Mouse (Mus musculus): ENCODE data around the gene Hlcs. TPM values are rescaled to one million over a fixed set of nuclear protein-coding genes. Genes with fewer than 3 reads are reported as not detected.

The Hlcs gene
- polyA plus RNA-seq, 1 experiment from 2014 or later, result 2.8 TPM

DNA sequence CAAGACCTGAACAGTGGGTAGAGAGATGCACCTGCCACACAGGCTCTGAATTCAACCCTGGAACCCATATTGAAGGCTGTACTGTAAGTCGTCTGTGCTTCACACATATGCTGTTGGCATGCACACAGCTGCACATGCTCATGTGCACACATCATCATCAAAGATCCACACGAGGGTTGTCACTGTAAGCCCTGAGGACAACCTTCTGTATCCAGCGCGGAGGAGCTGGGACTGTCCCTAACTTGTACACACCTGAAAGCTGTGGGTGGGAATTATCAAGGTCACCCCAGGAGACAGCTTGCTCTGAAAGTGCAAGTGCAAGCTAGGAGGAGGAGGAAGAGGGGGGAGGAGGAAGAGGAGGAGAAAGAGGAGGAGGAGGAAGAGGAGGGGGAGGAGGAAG, 14.2 kb downstream of the Hlcs start:
- no peaks in the 10 kb centered on the region for H3K27me3 ChIP-seq (replicated peaks; ENCODE audit: control insufficient read depth, insufficient read depth, low read length)
- H3K36me3 ChIP-seq (ENCODE audit: control insufficient read depth, insufficient read depth), result no peaks in the 10 kb centered on the region
- no peak overlapping the region for H3K9ac ChIP-seq (ENCODE audit: low read depth, low read length)
- H3K4me2 ChIP-seq (replicated peaks; ENCODE audit: low read depth), result no peak overlapping the region
- H3K27ac ChIP-seq (ENCODE audit: low read depth, low read length), result no peak overlapping the region
- 58% methylated on average over 4 of the region's 4 CpGs for WGBS
- TF ChIP-seq CTCF (IDR thresholded peaks at IDR 0.05; ENCODE audit: low read depth), result no peak
- H3K4me1 ChIP-seq (replicated peaks; ENCODE audit: control insufficient read depth, insufficient read depth, low read length), result no peaks in the 10 kb centered on the region; the same call in 1 of the 2 replicates
- no peak for ATAC-seq
- no peak overlapping the region for H3K4me3 ChIP-seq (ENCODE audit: low read depth, low read length)
- H3K9me3 ChIP-seq (ENCODE audit: control insufficient read depth), result no peaks in the 10 kb centered on the region

DNA sequence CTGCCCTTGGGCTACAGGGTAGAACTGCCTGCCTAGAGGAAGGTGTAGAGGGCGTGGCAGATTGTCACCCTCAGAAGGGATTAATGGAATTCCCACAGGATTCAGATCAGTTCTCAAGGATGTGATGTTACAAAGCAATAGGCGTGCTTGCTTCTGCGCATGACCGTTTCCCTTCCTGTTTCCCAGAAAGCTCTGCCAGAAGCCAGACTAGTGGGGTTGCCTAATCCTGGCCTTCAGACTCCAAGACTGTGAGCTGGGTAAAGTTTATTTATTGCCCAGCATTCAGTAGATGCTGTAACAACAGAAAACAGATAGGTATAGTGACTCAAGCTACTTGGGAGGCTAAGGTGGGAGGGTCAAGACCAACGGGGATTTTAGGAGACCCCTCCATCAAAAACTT, 15.3 kb downstream of the Hlcs start:
- Histone ChIP-seq H3K4me1 (replicated peaks; ENCODE audit: control insufficient read depth, insufficient read depth, low read length) (no peaks in the 10 kb centered on the region; the same call in 1 of the 2 replicates), H3K27ac (ENCODE audit: low read depth, low read length) (no peak overlapping the region), H3K9ac (ENCODE audit: low read depth, low read length) (no peak overlapping the region), H3K27me3 (replicated peaks; ENCODE audit: control insufficient read depth, insufficient read depth, low read length) (no peaks in the 10 kb centered on the region), H3K4me3 (ENCODE audit: low read depth, low read length) (no peak overlapping the region), H3K36me3 (ENCODE audit: control insufficient read depth, insufficient read depth) (no peaks in the 10 kb centered on the region), H3K4me2 (replicated peaks; ENCODE audit: low read depth) (no peak overlapping the region), H3K9me3 (ENCODE audit: control insufficient read depth) (no peaks in the 10 kb centered on the region)
- 92% methylated on average over 5 of the region's 5 CpGs for WGBS
- ATAC-seq, result no peak
- TF ChIP-seq CTCF (IDR thresholded peaks at IDR 0.05; ENCODE audit: low read depth), result no peak

DNA sequence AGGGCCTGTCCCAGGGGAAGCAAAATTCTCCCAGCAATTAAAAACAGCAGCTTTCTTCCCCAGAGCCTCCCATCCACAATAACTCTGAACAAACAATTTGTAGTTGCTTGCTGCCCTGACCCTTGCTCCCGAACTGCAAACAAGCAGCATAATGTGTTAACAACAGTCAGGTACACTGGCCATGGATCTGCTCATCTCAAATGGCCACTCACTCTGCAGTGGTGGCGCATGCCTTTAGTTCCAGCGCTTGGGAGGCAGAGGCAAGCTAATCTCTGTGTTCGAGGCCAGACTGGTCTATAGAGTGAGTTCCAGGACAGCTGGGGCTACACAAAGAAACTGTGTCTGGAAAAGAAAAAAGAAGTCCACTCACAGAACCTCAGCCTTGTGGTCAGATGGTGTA, 22.2 kb downstream of the Hlcs start:
- no peak overlapping the region for H3K4me2 ChIP-seq (replicated peaks; ENCODE audit: low read depth)
- no peaks in the 10 kb centered on the region for H3K27me3 ChIP-seq (replicated peaks; ENCODE audit: control insufficient read depth, insufficient read depth, low read length)
- TF ChIP-seq CTCF (IDR thresholded peaks at IDR 0.05; ENCODE audit: low read depth), result no peak
- no peaks in the 10 kb centered on the region for H3K9me3 ChIP-seq (ENCODE audit: control insufficient read depth)
- no peaks in the 10 kb centered on the region for H3K4me1 ChIP-seq (replicated peaks; ENCODE audit: control insufficient read depth, insufficient read depth, low read length)
- H3K9ac ChIP-seq (ENCODE audit: low read depth, low read length), result no peak overlapping the region
- no peaks in the 10 kb centered on the region for H3K36me3 ChIP-seq (ENCODE audit: control insufficient read depth, insufficient read depth)
- no peak for ATAC-seq
- no peak overlapping the region for H3K27ac ChIP-seq (ENCODE audit: low read depth, low read length)
- H3K4me3 ChIP-seq (ENCODE audit: low read depth, low read length), result no peak overlapping the region
- 74% methylated on average over 4 of the region's 4 CpGs for WGBS

DNA sequence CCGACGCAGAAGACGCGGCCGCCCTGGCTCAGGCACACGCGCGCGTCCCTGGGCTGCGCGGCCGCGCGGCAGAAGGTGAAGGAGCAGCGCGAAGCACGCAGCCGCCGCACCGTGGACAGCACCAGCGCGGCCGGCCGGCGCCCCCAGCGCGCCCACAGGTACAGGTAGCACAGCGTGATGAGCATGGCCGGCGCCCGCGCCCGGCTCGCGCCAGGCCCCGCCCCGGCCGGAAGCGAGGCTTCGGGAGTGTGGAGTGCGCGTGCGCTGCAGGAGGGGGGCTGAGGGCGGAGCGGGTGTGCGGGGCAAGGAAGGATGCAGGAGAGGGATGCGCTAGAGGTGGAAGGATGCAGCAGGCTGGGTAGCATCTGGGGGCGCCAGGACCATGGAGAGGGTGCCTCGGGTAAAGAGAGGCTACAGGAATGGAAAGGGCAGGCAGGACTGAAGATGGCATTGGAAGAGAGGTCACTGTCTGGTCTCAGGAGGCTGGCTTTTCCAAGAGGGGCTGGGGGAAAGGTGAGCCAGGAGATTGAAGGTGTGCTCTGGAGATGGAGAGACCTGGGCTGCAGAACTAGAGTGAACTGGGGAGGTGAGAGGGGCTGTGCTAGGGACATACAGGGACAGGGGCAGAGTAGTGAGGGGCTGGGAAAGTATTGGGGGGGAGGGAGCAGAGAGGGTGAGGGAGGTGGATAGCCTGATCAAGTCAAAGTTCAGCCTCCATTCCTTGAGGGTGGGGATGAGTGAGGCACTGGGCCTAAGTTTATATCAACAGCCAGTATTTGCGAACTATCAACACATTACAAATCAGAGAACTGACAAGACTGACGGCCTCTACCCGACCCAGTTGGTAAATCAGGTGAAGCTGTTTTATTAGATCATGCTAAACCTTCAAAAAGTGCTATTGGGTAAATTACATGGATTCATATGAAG, 23.0 kb downstream of the Hlcs start:
- 5% methylated on average over 52 of the region's 52 CpGs for WGBS
- Histone ChIP-seq H3K9ac (ENCODE audit: low read depth, low read length) (peak overlapping the region; percentile 58), H3K9me3 (ENCODE audit: control insufficient read depth) (no peaks in the 10 kb centered on the region), H3K27me3 (replicated peaks; ENCODE audit: control insufficient read depth, insufficient read depth, low read length) (no peaks in the 10 kb centered on the region), H3K4me1 (replicated peaks; ENCODE audit: control insufficient read depth, insufficient read depth, low read length) (no peaks in the 10 kb centered on the region), H3K27ac (ENCODE audit: low read depth, low read length) (no peak overlapping the region; the same call in 1 of the 2 replicates), H3K4me3 (ENCODE audit: low read depth, low read length) (peak overlapping the region; percentile 73), H3K4me2 (replicated peaks; ENCODE audit: low read depth) (peak overlapping the region; percentile 98), H3K36me3 (ENCODE audit: control insufficient read depth, insufficient read depth) (no peaks in the 10 kb centered on the region)
- TF ChIP-seq CTCF (IDR thresholded peaks at IDR 0.05; ENCODE audit: low read depth), result no peak
- ATAC-seq, result peak; percentile 89

DNA sequence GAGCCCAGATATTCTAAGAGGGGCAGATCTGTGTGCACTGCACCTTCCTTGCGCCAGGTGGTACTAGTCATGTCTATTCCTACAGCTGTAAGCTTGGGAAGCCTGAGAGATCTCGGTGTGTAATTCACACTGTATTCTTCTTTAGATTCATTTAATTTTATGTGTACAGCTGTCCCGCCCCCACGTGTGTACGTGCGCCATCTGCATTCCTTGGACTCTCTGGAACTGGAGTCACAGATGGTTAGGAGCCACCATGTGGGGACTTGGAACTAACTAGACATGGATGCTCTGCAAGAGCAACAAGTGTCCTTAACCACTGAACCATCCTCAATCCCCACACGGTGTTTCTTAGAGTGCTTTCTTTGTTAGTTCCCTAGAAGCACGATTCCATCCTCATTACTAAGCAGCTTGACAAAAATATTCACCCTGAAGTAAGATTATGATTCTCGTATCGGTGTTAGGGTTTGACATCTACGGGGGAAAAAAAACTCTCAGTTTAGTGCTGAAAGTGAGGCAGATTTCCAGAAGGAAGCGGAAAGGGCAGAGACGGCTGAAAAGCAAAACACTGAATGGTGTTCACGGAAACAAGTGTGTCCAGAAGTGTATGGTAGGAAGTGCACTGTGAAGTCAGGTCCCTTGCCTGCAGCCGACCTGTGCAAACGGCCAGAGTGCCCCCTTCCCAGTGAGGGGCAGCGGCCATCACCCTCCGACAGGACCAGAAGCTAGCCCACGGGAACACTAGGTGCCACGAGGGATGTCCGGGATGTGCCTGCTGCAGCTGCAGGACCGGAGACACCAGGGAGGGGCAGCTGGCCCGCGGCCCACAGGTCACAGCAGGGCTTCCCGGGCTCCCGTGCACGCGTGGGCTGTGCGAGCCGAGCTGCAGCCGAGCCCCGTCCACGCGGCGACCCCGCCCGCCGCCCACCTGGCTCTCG, 24.0 kb downstream of the Hlcs start:
- H3K4me3 ChIP-seq (ENCODE audit: low read depth, low read length), result peak overlapping the region; percentile 73
- no peak overlapping the region; the same call in 1 of the 2 replicates for H3K27ac ChIP-seq (ENCODE audit: low read depth, low read length)
- H3K4me1 ChIP-seq (replicated peaks; ENCODE audit: control insufficient read depth, insufficient read depth, low read length), result no peaks in the 10 kb centered on the region
- H3K27me3 ChIP-seq (replicated peaks; ENCODE audit: control insufficient read depth, insufficient read depth, low read length), result no peaks in the 10 kb centered on the region
- peak; percentile 26 for TF ChIP-seq CTCF (IDR thresholded peaks at IDR 0.05; ENCODE audit: low read depth)
- WGBS, result 8% methylated on average over 37 of the region's 39 CpGs
- H3K4me2 ChIP-seq (replicated peaks; ENCODE audit: low read depth), result peak overlapping the region; percentile 98
- peak overlapping the region; percentile 58 for H3K9ac ChIP-seq (ENCODE audit: low read depth, low read length)
- H3K36me3 ChIP-seq (ENCODE audit: control insufficient read depth, insufficient read depth), result no peaks in the 10 kb centered on the region
- ATAC-seq, result peak; percentile 22
- H3K9me3 ChIP-seq (ENCODE audit: control insufficient read depth), result no peaks in the 10 kb centered on the region

DNA sequence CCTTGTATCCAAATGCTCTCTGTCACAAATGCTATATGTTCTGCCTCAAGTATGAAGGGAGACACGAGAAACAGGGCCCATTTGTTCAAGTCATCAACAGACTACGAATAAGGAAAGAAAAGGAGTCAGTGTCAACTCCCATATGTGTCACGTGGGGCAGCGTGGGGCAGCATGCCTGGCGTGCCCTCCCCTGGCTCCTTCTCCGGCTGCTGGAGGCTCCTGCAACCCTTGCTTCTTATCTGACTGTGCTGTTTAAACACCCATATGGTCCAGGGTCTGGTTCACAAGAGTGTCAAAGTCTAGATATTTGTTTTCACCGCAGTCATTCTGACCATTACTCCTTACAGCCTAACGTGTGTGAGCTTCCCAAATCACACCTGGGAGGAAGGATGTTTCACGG, 25.5 kb downstream of the Hlcs start:
- TF ChIP-seq CTCF (IDR thresholded peaks at IDR 0.05; ENCODE audit: low read depth), result no peak
- Histone ChIP-seq H3K4me2 (replicated peaks; ENCODE audit: low read depth) (no peak overlapping the region), H3K9ac (ENCODE audit: low read depth, low read length) (no peak overlapping the region), H3K9me3 (ENCODE audit: control insufficient read depth) (no peaks in the 10 kb centered on the region), H3K27ac (ENCODE audit: low read depth, low read length) (no peak overlapping the region), H3K27me3 (replicated peaks; ENCODE audit: control insufficient read depth, insufficient read depth, low read length) (no peaks in the 10 kb centered on the region), H3K36me3 (ENCODE audit: control insufficient read depth, insufficient read depth) (no peaks in the 10 kb centered on the region), H3K4me1 (replicated peaks; ENCODE audit: control insufficient read depth, insufficient read depth, low read length) (no peaks in the 10 kb centered on the region), H3K4me3 (ENCODE audit: low read depth, low read length) (no peak overlapping the region)
- WGBS, result 40% methylated on average over 9 of the region's 9 CpGs
- ATAC-seq, result 0 out of 2 replicates have a peak, but pooled peaks have one; percentile 5

Data from intestine, postnatal 0 days (tissue).